Mouse (Mus musculus): Measurements from ENCODE around the gene Rint1. TPM values are rescaled to one million over a fixed set of nuclear protein-coding genes. Genes with fewer than 3 reads are reported as not detected.
A peak's percentile ranks its signal among the peaks of the same experiment; 100 is the strongest.

Rint1 gene
- polyA plus RNA-seq, 1 experiment: 33.2 TPM

GRCm38 (mm10) chr5:23858001-23858400 lies 70.5 kb downstream of the Rint1 start:
- H3K4me3 ChIP-seq (ENCODE audit: low read depth, low read length): no peak overlapping the region
- H3K27me3 ChIP-seq (ENCODE audit: control insufficient read depth, insufficient read depth, low read length, poor library complexity, severe bottlenecking): no peaks in the 10 kb centered on the region
- H3K4me1 ChIP-seq (ENCODE audit: control insufficient read depth, insufficient read depth, low read length): no peaks in the 10 kb centered on the region
- peaks cover 38% of the 10 kb centered on the region for H3K36me3 ChIP-seq (ENCODE audit: control insufficient read depth, insufficient read depth, low read length, poor library complexity, severe bottlenecking)
- H3K9ac ChIP-seq (ENCODE audit: low read depth, poor library complexity, severe bottlenecking): no peak overlapping the region
- TF ChIP-seq EP300 (IDR thresholded peaks at IDR 0.05; ENCODE audit: insufficient read depth, low read depth, low read length): no peak
- TF ChIP-seq CTCF (IDR thresholded peaks at IDR 0.05; ENCODE audit: low read depth, low read length): no peak
- no peak for TF ChIP-seq POLR2A (IDR thresholded peaks at IDR 0.05; ENCODE audit: insufficient read depth, low read length)
- peaks cover 49% of the 10 kb centered on the region for H3K9me3 ChIP-seq (replicated peaks; ENCODE audit: control insufficient read depth, insufficient read depth, low read length, poor library complexity, severe bottlenecking)
- no peak overlapping the region for H3K27ac ChIP-seq (ENCODE audit: insufficient read depth, low read length)

GRCm38 (mm10) chr5:23858643-23859042 lies 71.1 kb downstream of the Rint1 start:
- Histone ChIP-seq H3K27me3 (ENCODE audit: control insufficient read depth, insufficient read depth, low read length, poor library complexity, severe bottlenecking) (no peaks in the 10 kb centered on the region), H3K27ac (ENCODE audit: insufficient read depth, low read length) (no peak overlapping the region), H3K4me1 (ENCODE audit: control insufficient read depth, insufficient read depth, low read length) (no peaks in the 10 kb centered on the region), H3K9me3 (replicated peaks; ENCODE audit: control insufficient read depth, insufficient read depth, low read length, poor library complexity, severe bottlenecking) (peaks cover 42% of the 10 kb centered on the region), H3K36me3 (ENCODE audit: control insufficient read depth, insufficient read depth, low read length, poor library complexity, severe bottlenecking) (peaks cover 32% of the 10 kb centered on the region), H3K9ac (ENCODE audit: low read depth, poor library complexity, severe bottlenecking) (no peak overlapping the region), H3K4me3 (ENCODE audit: low read depth, low read length) (no peak overlapping the region)
- TF ChIP-seq POLR2A (IDR thresholded peaks at IDR 0.05; ENCODE audit: insufficient read depth, low read length): no peak
- peak; percentile 51 for TF ChIP-seq CTCF (IDR thresholded peaks at IDR 0.05; ENCODE audit: low read depth, low read length)

GRCm38 (mm10) chr5:23859087-23859718 lies 71.7 kb downstream of the Rint1 start:
- no peak overlapping the region for H3K9ac ChIP-seq (ENCODE audit: low read depth, poor library complexity, severe bottlenecking)
- H3K9me3 ChIP-seq (replicated peaks; ENCODE audit: control insufficient read depth, insufficient read depth, low read length, poor library complexity, severe bottlenecking): peaks cover 37% of the 10 kb centered on the region
- no peak overlapping the region for H3K27ac ChIP-seq (ENCODE audit: insufficient read depth, low read length)
- H3K4me3 ChIP-seq (ENCODE audit: low read depth, low read length): no peak overlapping the region
- no peaks in the 10 kb centered on the region for H3K27me3 ChIP-seq (ENCODE audit: control insufficient read depth, insufficient read depth, low read length, poor library complexity, severe bottlenecking)
- peaks cover 26% of the 10 kb centered on the region for H3K36me3 ChIP-seq (ENCODE audit: control insufficient read depth, insufficient read depth, low read length, poor library complexity, severe bottlenecking)
- H3K4me1 ChIP-seq (ENCODE audit: control insufficient read depth, insufficient read depth, low read length): no peaks in the 10 kb centered on the region
- no peak for TF ChIP-seq CTCF (IDR thresholded peaks at IDR 0.05; ENCODE audit: low read depth, low read length)
- TF ChIP-seq EP300 (IDR thresholded peaks at IDR 0.05; ENCODE audit: insufficient read depth, low read depth, low read length): no peak
- no peak for TF ChIP-seq POLR2A (IDR thresholded peaks at IDR 0.05; ENCODE audit: insufficient read depth, low read length)

- TF ChIP-seq EP300 (IDR thresholded peaks at IDR 0.05; ENCODE audit: insufficient read depth, low read depth, low read length) (no peak), CTCF (IDR thresholded peaks at IDR 0.05; ENCODE audit: low read depth, low read length) (no peak), POLR2A (IDR thresholded peaks at IDR 0.05; ENCODE audit: insufficient read depth, low read length) (no peak)
- Histone ChIP-seq H3K4me1 (ENCODE audit: control insufficient read depth, insufficient read depth, low read length) (no peaks in the 10 kb centered on the region), H3K9me3 (replicated peaks; ENCODE audit: control insufficient read depth, insufficient read depth, low read length, poor library complexity, severe bottlenecking) (peaks cover 30% of the 10 kb centered on the region), H3K36me3 (ENCODE audit: control insufficient read depth, insufficient read depth, low read length, poor library complexity, severe bottlenecking) (peaks cover 19% of the 10 kb centered on the region), H3K27me3 (ENCODE audit: control insufficient read depth, insufficient read depth, low read length, poor library complexity, severe bottlenecking) (no peaks in the 10 kb centered on the region), H3K4me3 (ENCODE audit: low read depth, low read length) (no peak overlapping the region), H3K27ac (ENCODE audit: insufficient read depth, low read length) (no peak overlapping the region), H3K9ac (ENCODE audit: low read depth, poor library complexity, severe bottlenecking) (no peak overlapping the region)
Observed at GRCm38 (mm10) chr5:23859896-23860295, 72.4 kb downstream of the Rint1 start.

- Histone ChIP-seq H3K27ac (ENCODE audit: insufficient read depth, low read length) (no peak overlapping the region), H3K9me3 (replicated peaks; ENCODE audit: control insufficient read depth, insufficient read depth, low read length, poor library complexity, severe bottlenecking) (peaks cover 12% of the 10 kb centered on the region), H3K36me3 (ENCODE audit: control insufficient read depth, insufficient read depth, low read length, poor library complexity, severe bottlenecking) (peaks cover 1% of the 10 kb centered on the region), H3K27me3 (ENCODE audit: control insufficient read depth, insufficient read depth, low read length, poor library complexity, severe bottlenecking) (no peaks in the 10 kb centered on the region), H3K4me1 (ENCODE audit: control insufficient read depth, insufficient read depth, low read length) (no peaks in the 10 kb centered on the region), H3K4me3 (ENCODE audit: low read depth, low read length) (no peak overlapping the region), H3K9ac (ENCODE audit: low read depth, poor library complexity, severe bottlenecking) (no peak overlapping the region)
- TF ChIP-seq POLR2A (IDR thresholded peaks at IDR 0.05; ENCODE audit: insufficient read depth, low read length) (no peak), EP300 (IDR thresholded peaks at IDR 0.05; ENCODE audit: insufficient read depth, low read depth, low read length) (no peak), CTCF (IDR thresholded peaks at IDR 0.05; ENCODE audit: low read depth, low read length) (no peak)
Observed at GRCm38 (mm10) chr5:23861721-23862120, 74.2 kb downstream of the Rint1 start.

GRCm38 (mm10) chr5:23862291-23862690 lies 74.8 kb downstream of the Rint1 start:
- H3K27ac ChIP-seq (ENCODE audit: insufficient read depth, low read length): no peak overlapping the region
- H3K4me1 ChIP-seq (ENCODE audit: control insufficient read depth, insufficient read depth, low read length): no peaks in the 10 kb centered on the region
- no peaks in the 10 kb centered on the region; the same call in 1 of the 2 replicates for H3K36me3 ChIP-seq (ENCODE audit: control insufficient read depth, insufficient read depth, low read length, poor library complexity, severe bottlenecking)
- H3K27me3 ChIP-seq (ENCODE audit: control insufficient read depth, insufficient read depth, low read length, poor library complexity, severe bottlenecking): no peaks in the 10 kb centered on the region
- no peak overlapping the region for H3K9ac ChIP-seq (ENCODE audit: low read depth, poor library complexity, severe bottlenecking)
- TF ChIP-seq EP300 (IDR thresholded peaks at IDR 0.05; ENCODE audit: insufficient read depth, low read depth, low read length) (no peak), POLR2A (IDR thresholded peaks at IDR 0.05; ENCODE audit: insufficient read depth, low read length) (no peak), CTCF (IDR thresholded peaks at IDR 0.05; ENCODE audit: low read depth, low read length) (no peak)
- peaks cover 6% of the 10 kb centered on the region for H3K9me3 ChIP-seq (replicated peaks; ENCODE audit: control insufficient read depth, insufficient read depth, low read length, poor library complexity, severe bottlenecking)
- no peak overlapping the region for H3K4me3 ChIP-seq (ENCODE audit: low read depth, low read length)
